Mouse (Mus musculus) E14TG2a.4 (cell line): ENCODE measurements around the gene Ly75.

ENCODE experiments used
- H3K27me3 ChIP-seq: 2 replicates; pipeline ENCODE4 v1.6.1; 2014; ENCODE audit warnings: low read length, control low read depth; ENCODE audit not compliant: insufficient read depth
- H3K36me3 ChIP-seq: 2 replicates; pipeline ENCODE4 v1.6.1; 2014; ENCODE audit warnings: low read length, control low read depth; ENCODE audit not compliant: insufficient read depth
- H3K4me1 ChIP-seq: replicated peaks from 2 replicates; pipeline ENCODE4 v1.6.1; 2014; ENCODE audit warnings: low read depth, low read length, control low read depth
- H3K4me3 ChIP-seq: replicated peaks from 2 replicates; pipeline ENCODE4 v1.5.1; 2014; ENCODE audit warnings: mild to moderate bottlenecking, low read length
- H3K9me3 ChIP-seq: 2 replicates; pipeline ENCODE4 v1.6.1; 2014; ENCODE audit warnings: low read length, control low read depth
- CTCF ChIP-seq: conservative IDR thresholded peaks from 2 replicates; pipeline ENCODE4 v1.5.1; 2014; ENCODE audit warnings: low read length
- NANOG ChIP-seq: IDR thresholded peaks from 2 replicates; pipeline ENCODE4 v1.6.1; 2014; ENCODE audit warnings: borderline replicate concordance, low read length, mixed read lengths
- POU5F1 ChIP-seq: IDR thresholded peaks from 2 replicates; pipeline ENCODE4 v1.6.1; 2014; ENCODE audit warnings: low read length, borderline replicate concordance

Ly75 gene

GRCm38 (mm10) chr2:60384763-60385085, 1.6 kb upstream of the Ly75 start:
- peaks cover 42% of the 10 kb centered on the region for H3K4me1 ChIP-seq

GRCm38 (mm10) chr2:60384083-60384762, 1.1 kb upstream of the Ly75 start:
- no peak for TF ChIP-seq NANOG
- Histone ChIP-seq H3K9me3 (no peaks in the 10 kb centered on the region), H3K27me3 (0 out of 2 replicates have a peak, but pooled peaks cover 9% of the 10 kb centered on the region), H3K36me3 (peaks cover 13% of the 10 kb centered on the region), H3K4me3 (peak overlapping the region; percentile 27), H3K4me1 (peaks cover 42% of the 10 kb centered on the region)

More at GRCm38 (mm10) chr2:60384763-60385085, 1.6 kb upstream of the Ly75 start:
- Histone ChIP-seq H3K36me3 (peaks cover 9% of the 10 kb centered on the region), H3K4me3 (peak overlapping the region; percentile 27), H3K27me3 (0 out of 2 replicates have a peak, but pooled peaks cover 9% of the 10 kb centered on the region), H3K9me3 (no peaks in the 10 kb centered on the region)
- no peak for TF ChIP-seq CTCF
- TF ChIP-seq POU5F1, result no peak
- TF ChIP-seq NANOG, result no peak

- TF ChIP-seq POU5F1, result no peak
- TF ChIP-seq NANOG, result no peak
- TF ChIP-seq CTCF, result no peak
- Histone ChIP-seq H3K4me3 (peak overlapping the region; percentile 85), H3K27me3 (0 out of 2 replicates have a peak, but pooled peaks cover 9% of the 10 kb centered on the region), H3K4me1 (peaks cover 50% of the 10 kb centered on the region), H3K9me3 (no peaks in the 10 kb centered on the region), H3K36me3 (peaks cover 27% of the 10 kb centered on the region)
Observed at GRCm38 (mm10) chr2:60382346-60382745, 757 bp downstream of the Ly75 start.

GRCm38 (mm10) chr2:60377260-60377659, 5.8 kb downstream of the Ly75 start:
- TF ChIP-seq POU5F1, result no peak
- H3K9me3 ChIP-seq, result no peaks in the 10 kb centered on the region
- 0 out of 2 replicates have a peak, but pooled peaks cover 4% of the 10 kb centered on the region for H3K27me3 ChIP-seq
- peak overlapping the region; percentile 53 for H3K4me3 ChIP-seq
- H3K4me1 ChIP-seq, result peaks cover 53% of the 10 kb centered on the region
- H3K36me3 ChIP-seq, result peaks cover 36% of the 10 kb centered on the region

- Histone ChIP-seq H3K9me3 (no peaks in the 10 kb centered on the region), H3K4me3 (peak overlapping the region; percentile 73), H3K27me3 (no peaks in the 10 kb centered on the region), H3K4me1 (peaks cover 46% of the 10 kb centered on the region), H3K36me3 (peaks cover 34% of the 10 kb centered on the region)
- TF ChIP-seq POU5F1 (no peak), NANOG (no peak), CTCF (no peak)
Observed at GRCm38 (mm10) chr2:60375608-60376107, 7.4 kb downstream of the Ly75 start.

GRCm38 (mm10) chr2:60375126-60375525, 8.0 kb downstream of the Ly75 start:
- Histone ChIP-seq H3K36me3 (peaks cover 38% of the 10 kb centered on the region), H3K4me3 (peak overlapping the region; percentile 73), H3K4me1 (peaks cover 47% of the 10 kb centered on the region), H3K9me3 (no peaks in the 10 kb centered on the region), H3K27me3 (no peaks in the 10 kb centered on the region)
- TF ChIP-seq NANOG, result no peak
- TF ChIP-seq CTCF, result no peak
- TF ChIP-seq POU5F1, result no peak

- Histone ChIP-seq H3K4me3 (no peak overlapping the region), H3K9me3 (peaks cover 11% of the 10 kb centered on the region; the same call in 1 of the 2 replicates), H3K4me1 (peaks cover 18% of the 10 kb centered on the region), H3K36me3 (peaks cover 56% of the 10 kb centered on the region), H3K27me3 (no peaks in the 10 kb centered on the region)
- TF ChIP-seq CTCF, result no peak
Observed at GRCm38 (mm10) chr2:60370188-60370587, 12.9 kb downstream of the Ly75 start.

GRCm38 (mm10) chr2:60369454-60369853, 13.6 kb downstream of the Ly75 start:
- TF ChIP-seq NANOG, result no peak
- TF ChIP-seq CTCF, result no peak
- no peak for TF ChIP-seq POU5F1

GRCm38 (mm10) chr2:60367871-60368270, 15.2 kb downstream of the Ly75 start:
- TF ChIP-seq POU5F1 (no peak), NANOG (no peak), CTCF (no peak)
- Histone ChIP-seq H3K36me3 (peaks cover 71% of the 10 kb centered on the region), H3K4me1 (0 out of 2 replicates have a peak, but pooled peaks cover 3% of the 10 kb centered on the region), H3K4me3 (no peak overlapping the region), H3K27me3 (no peaks in the 10 kb centered on the region), H3K9me3 (peaks cover 11% of the 10 kb centered on the region; the same call in 1 of the 2 replicates)

More at GRCm38 (mm10) chr2:60369454-60369853, 13.6 kb downstream of the Ly75 start:
- no peaks in the 10 kb centered on the region for H3K27me3 ChIP-seq
- peaks cover 11% of the 10 kb centered on the region; the same call in 1 of the 2 replicates for H3K9me3 ChIP-seq
- H3K36me3 ChIP-seq, result peaks cover 63% of the 10 kb centered on the region
- peaks cover 14% of the 10 kb centered on the region for H3K4me1 ChIP-seq
- no peak overlapping the region for H3K4me3 ChIP-seq
